Mouse (Mus musculus): ENCODE measurements around the gene Kirrel2.
"Not testable (repeated sequence)": the region's sequence is repeated elsewhere in the genome, so short reads cannot be mapped to it uniquely, and the experiment has no call there.

The Kirrel2 gene

GRCm38 (mm10) chr7:30457629-30458330, at the start of gene Kirrel2, which contains the start of gene Nphs1:
Kirrel2 (minus strand) TSS chr7:30457690.
Nphs1 (plus strand) TSS chr7:30458315.
- DNase-seq = peak; percentile 44 to 51

GRCm38 (mm10) chr7:30501159-30501558, 43.7 kb upstream of the Kirrel2 start:
- DNase-seq = peak in 1 of 2 experiments; percentile 20

- DNase-seq = not testable (repeated sequence)
Measured at GRCm38 (mm10) chr7:30495506-30496042, 38.1 kb upstream of the Kirrel2 start.

GRCm38 (mm10) chr7:30493401-30493931, 36.0 kb upstream of the Kirrel2 start, which contains the start of gene Prodh2:
Prodh2 (plus strand) TSS chr7:30493622.
- peak in 1 of 2 experiments; percentile 23 for DNase-seq

GRCm38 (mm10) chr7:30492765-30493164, 35.3 kb upstream of the Kirrel2 start:
- peak; percentile 94 to 97 for DNase-seq

- no peak for DNase-seq
Measured at GRCm38 (mm10) chr7:30490957-30491307, 33.4 kb upstream of the Kirrel2 start.

GRCm38 (mm10) chr7:30490251-30490956, 32.9 kb upstream of the Kirrel2 start:
- DNase-seq = peak; percentile 74 to 80

- DNase-seq = no peak
Measured at GRCm38 (mm10) chr7:30484250-30484649, 26.8 kb upstream of the Kirrel2 start.

- DNase-seq = peak; percentile 56 to 65
Measured at GRCm38 (mm10) chr7:30477415-30478381, 20.2 kb upstream of the Kirrel2 start.

- not testable (repeated sequence) for DNase-seq
Measured at GRCm38 (mm10) chr7:30476136-30476535, 18.6 kb upstream of the Kirrel2 start.

- no peak for DNase-seq
Measured at GRCm38 (mm10) chr7:30474999-30475398, 17.5 kb upstream of the Kirrel2 start.

- peak; percentile 66 to 85 for DNase-seq
Measured at GRCm38 (mm10) chr7:30472411-30472810, 14.9 kb upstream of the Kirrel2 start.

- no peak for DNase-seq
Measured at GRCm38 (mm10) chr7:30464816-30465300, 7.4 kb upstream of the Kirrel2 start.

- DNase-seq = no peak
Measured at GRCm38 (mm10) chr7:30463996-30464395, 6.5 kb upstream of the Kirrel2 start.

GRCm38 (mm10) chr7:30463568-30463967, 6.1 kb upstream of the Kirrel2 start:
- no peak for DNase-seq

- no peak for DNase-seq
Measured at GRCm38 (mm10) chr7:30459484-30459883, 2.0 kb upstream of the Kirrel2 start.

GRCm38 (mm10) chr7:30456911-30457628, 420 bp downstream of the Kirrel2 start:
- DNase-seq = no peak

- DNase-seq = no peak
Measured at GRCm38 (mm10) chr7:30456487-30456886, 1.0 kb downstream of the Kirrel2 start.

- DNase-seq = no peak
Measured at GRCm38 (mm10) chr7:30454259-30454658, 3.2 kb downstream of the Kirrel2 start.

- DNase-seq = peak in 1 of 2 experiments; percentile 40
Measured at GRCm38 (mm10) chr7:30453766-30454165, 3.7 kb downstream of the Kirrel2 start.

GRCm38 (mm10) chr7:30453327-30453726, 4.2 kb downstream of the Kirrel2 start:
- no peak for DNase-seq

Data from cerebellum, postnatal 14 days (tissue).